Mouse (Mus musculus) intestine, embryonic 14.5 days (tissue): Measurements from ENCODE around the gene Hsd17b7. TPM values are rescaled to one million over a fixed set of nuclear protein-coding genes. Genes with fewer than 3 reads are reported as not detected.

Source experiments
- ATAC-seq: fragments of 200-750 bp; cut with Nextera tagmentation; replicated peaks from 2 replicates; pipeline ENCODE4 v1.8.0; 2017; ENCODE audit warnings: low read depth, moderate number of reproducible peaks, moderate TSS enrichment, moderate library complexity; ENCODE audit not compliant: low FRiP score, low TSS enrichment
- DNase-seq: peaks from one replicate; pipeline ENCODE4 v3.0.0-alpha.2; 2018; ENCODE audit warnings: low spot score
- H3K27ac ChIP-seq: fragments of 300-500 bp; sonication (generic); 2 replicates; pipeline ENCODE4 v1.5.1; 2014; ENCODE audit warnings: low read depth, mild to moderate bottlenecking, control low read depth
- H3K27me3 ChIP-seq: fragments of 300-500 bp; sonication (generic); replicated peaks from 2 replicates; pipeline ENCODE4 v1.6.1; 2014; ENCODE audit warnings: low read length, control low read depth; ENCODE audit not compliant: control insufficient read depth, insufficient read depth
- H3K36me3 ChIP-seq: fragments of 300-500 bp; sonication (generic); 2 replicates; pipeline ENCODE4 v1.6.1; 2014; ENCODE audit warnings: low read length, control low read depth; ENCODE audit not compliant: control insufficient read depth, insufficient read depth
- H3K4me1 ChIP-seq: fragments of 300-500 bp; sonication (generic); replicated peaks from 2 replicates; pipeline ENCODE4 v1.6.1; 2014; ENCODE audit warnings: low read length, control low read depth, mixed read lengths; ENCODE audit not compliant: control insufficient read depth, insufficient read depth
- H3K4me2 ChIP-seq: fragments of 300-500 bp; sonication (generic); 2 replicates; pipeline ENCODE4 v1.6.1; 2014; ENCODE audit warnings: low read length
- H3K4me3 ChIP-seq: fragments of 300-500 bp; sonication (generic); 2 replicates; pipeline ENCODE4 v1.5.1; 2014; ENCODE audit warnings: low read depth, low read length, control low read depth, mixed read lengths
- H3K9ac ChIP-seq: fragments of 300-500 bp; sonication (generic); 2 replicates; pipeline ENCODE4 v1.6.1; 2014; ENCODE audit warnings: mild to moderate bottlenecking, low read length
- H3K9me3 ChIP-seq: fragments of 300-500 bp; sonication (generic); 2 replicates; pipeline ENCODE4 v1.6.1; 2016; ENCODE audit warnings: low read length, control low read depth; ENCODE audit not compliant: control insufficient read depth
- WGBS: fragments of 180-500 bp; shearing (Covaris S2); extraction: QIAGEN DNeasy Blood & Tissue Kit; methylation state at CpG from one replicate; pipeline ENCODE4 v1.1.7; 2014; 5-methylcytosine and 5-hydroxymethylcytosine counted together
- polyA plus RNA-seq: library from polyadenylated mRNA; unstranded; fragments of >200 nt; fragmentation: Nextera tagmentation; extraction: Ambion mirVana; gene quantifications from 2 replicates; pipeline ENCODE4 v1.2.1, GENCODE M21; 2014

Hsd17b7 gene
- polyA plus RNA-seq, 1 experiment from 2014 or later, result 21.6 TPM

DNA sequence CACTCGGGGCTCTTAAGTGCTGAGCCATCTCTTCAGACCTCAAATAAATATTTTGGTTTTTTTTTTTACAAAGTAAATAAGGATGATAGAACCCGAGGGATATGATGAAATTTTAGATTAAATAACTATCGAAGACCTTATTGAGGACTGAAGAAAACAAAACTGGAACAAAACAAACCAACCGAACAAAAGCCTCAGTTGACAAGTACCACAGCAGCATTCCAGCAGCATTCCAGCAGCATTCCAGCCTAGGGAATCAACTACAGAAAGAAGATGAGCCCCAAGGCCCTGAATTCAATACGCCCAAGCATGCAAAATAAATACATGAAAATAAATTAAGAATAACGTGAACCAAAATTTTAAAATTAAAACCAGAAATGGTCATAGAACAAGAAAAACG, 19.1 kb downstream of the Hsd17b7 start:
- Histone ChIP-seq H3K9me3 (no peaks in the 10 kb centered on the region), H3K27me3 (no peaks in the 10 kb centered on the region), H3K9ac (no peak overlapping the region), H3K27ac (no peak overlapping the region), H3K4me1 (no peaks in the 10 kb centered on the region), H3K4me2 (no peak overlapping the region), H3K36me3 (peaks cover 33% of the 10 kb centered on the region), H3K4me3 (no peak overlapping the region)
- no peak for DNase-seq
- 64% methylated on average over 7 of the region's 7 CpGs for WGBS
- no peak for ATAC-seq

DNA sequence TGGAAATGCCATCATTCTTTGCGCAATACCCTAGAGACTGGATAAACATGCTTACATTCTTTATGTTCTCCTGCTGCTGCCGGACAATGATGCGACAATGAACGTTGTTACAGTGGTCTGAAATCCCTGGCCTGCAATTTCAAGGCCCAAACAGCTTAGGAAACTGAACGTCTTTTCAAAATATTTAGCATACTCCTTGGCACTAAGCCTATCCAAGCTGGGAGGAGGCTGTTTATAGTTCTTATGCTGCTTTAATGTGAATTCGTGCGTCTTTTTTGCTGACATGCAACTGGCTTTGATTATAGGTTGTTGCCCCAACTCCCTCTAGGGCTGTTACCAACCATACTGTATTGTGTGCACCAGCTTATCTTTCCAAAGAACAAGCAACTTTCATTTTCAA, 20.2 kb downstream of the Hsd17b7 start:
- Histone ChIP-seq H3K27me3 (no peaks in the 10 kb centered on the region), H3K4me3 (no peak overlapping the region), H3K36me3 (peaks cover 25% of the 10 kb centered on the region), H3K27ac (no peak overlapping the region), H3K4me1 (no peaks in the 10 kb centered on the region), H3K9ac (no peak overlapping the region), H3K9me3 (no peaks in the 10 kb centered on the region), H3K4me2 (no peak overlapping the region)
- 58% methylated on average over 7 of the region's 7 CpGs for WGBS
- ATAC-seq (no peak), DNase-seq (no peak)

- DNase-seq, result no peak
- Histone ChIP-seq H3K36me3 (peaks cover 23% of the 10 kb centered on the region), H3K27ac (no peak overlapping the region), H3K9ac (no peak overlapping the region), H3K27me3 (no peaks in the 10 kb centered on the region), H3K4me2 (no peak overlapping the region), H3K4me1 (no peaks in the 10 kb centered on the region), H3K4me3 (no peak overlapping the region), H3K9me3 (no peaks in the 10 kb centered on the region)
- ATAC-seq, result no peak
- 65% methylated on average over 7 of the region's 7 CpGs for WGBS
Measured at GRCm38 (mm10) chr1:169948280-169948679, 20.8 kb downstream of the Hsd17b7 start.

- ATAC-seq, result no peak
- Histone ChIP-seq H3K36me3 (peaks cover 17% of the 10 kb centered on the region), H3K4me2 (no peak overlapping the region), H3K27ac (no peak overlapping the region), H3K4me1 (no peaks in the 10 kb centered on the region), H3K27me3 (no peaks in the 10 kb centered on the region), H3K9me3 (no peaks in the 10 kb centered on the region), H3K9ac (no peak overlapping the region), H3K4me3 (no peak overlapping the region)
- DNase-seq, result no peak
- 72% methylated on average over 6 of the region's 6 CpGs for WGBS
Measured at GRCm38 (mm10) chr1:169947654-169948053, 21.4 kb downstream of the Hsd17b7 start.

DNA sequence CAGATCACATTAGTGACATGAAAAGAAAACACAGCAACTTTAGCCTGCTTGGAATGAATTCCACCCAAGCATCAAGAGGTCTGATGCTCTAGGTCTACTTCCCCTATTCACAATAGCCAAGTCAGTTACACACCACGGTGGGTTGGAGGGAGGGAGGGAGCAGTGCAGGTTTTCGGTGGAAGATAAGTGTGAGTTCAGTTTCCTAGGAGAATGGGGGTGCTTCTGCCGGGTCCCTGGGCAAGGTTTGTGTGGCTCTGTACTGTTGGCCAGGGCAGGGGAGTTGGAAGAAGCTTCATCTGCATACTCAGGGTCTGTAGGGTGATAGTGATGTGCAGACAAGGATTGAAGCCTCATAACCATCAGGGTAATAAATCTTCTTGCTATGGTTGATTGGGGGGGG, 23.0 kb downstream of the Hsd17b7 start:
- ATAC-seq (no peak), DNase-seq (no peak)
- H3K36me3 ChIP-seq, result peaks cover 4% of the 10 kb centered on the region; the same call in 1 of the 2 replicates
- H3K4me2 ChIP-seq, result no peak overlapping the region
- no peaks in the 10 kb centered on the region for H3K27me3 ChIP-seq
- H3K4me1 ChIP-seq, result no peaks in the 10 kb centered on the region
- WGBS, result 63% methylated on average over 3 of the region's 3 CpGs
- no peak overlapping the region for H3K27ac ChIP-seq
- H3K4me3 ChIP-seq, result no peak overlapping the region
- no peak overlapping the region for H3K9ac ChIP-seq
- no peaks in the 10 kb centered on the region for H3K9me3 ChIP-seq

GRCm38 (mm10) chr1:169939345-169939744, 29.7 kb downstream of the Hsd17b7 start:
- Histone ChIP-seq H3K9ac (no peak overlapping the region), H3K4me2 (no peak overlapping the region), H3K36me3 (no peaks in the 10 kb centered on the region), H3K9me3 (no peaks in the 10 kb centered on the region), H3K4me3 (no peak overlapping the region), H3K4me1 (no peaks in the 10 kb centered on the region), H3K27me3 (no peaks in the 10 kb centered on the region), H3K27ac (no peak overlapping the region)
- WGBS, result 9% methylated on average over 2 of the region's 2 CpGs
- ATAC-seq, result no peak
- peak; percentile 66 for DNase-seq

DNA sequence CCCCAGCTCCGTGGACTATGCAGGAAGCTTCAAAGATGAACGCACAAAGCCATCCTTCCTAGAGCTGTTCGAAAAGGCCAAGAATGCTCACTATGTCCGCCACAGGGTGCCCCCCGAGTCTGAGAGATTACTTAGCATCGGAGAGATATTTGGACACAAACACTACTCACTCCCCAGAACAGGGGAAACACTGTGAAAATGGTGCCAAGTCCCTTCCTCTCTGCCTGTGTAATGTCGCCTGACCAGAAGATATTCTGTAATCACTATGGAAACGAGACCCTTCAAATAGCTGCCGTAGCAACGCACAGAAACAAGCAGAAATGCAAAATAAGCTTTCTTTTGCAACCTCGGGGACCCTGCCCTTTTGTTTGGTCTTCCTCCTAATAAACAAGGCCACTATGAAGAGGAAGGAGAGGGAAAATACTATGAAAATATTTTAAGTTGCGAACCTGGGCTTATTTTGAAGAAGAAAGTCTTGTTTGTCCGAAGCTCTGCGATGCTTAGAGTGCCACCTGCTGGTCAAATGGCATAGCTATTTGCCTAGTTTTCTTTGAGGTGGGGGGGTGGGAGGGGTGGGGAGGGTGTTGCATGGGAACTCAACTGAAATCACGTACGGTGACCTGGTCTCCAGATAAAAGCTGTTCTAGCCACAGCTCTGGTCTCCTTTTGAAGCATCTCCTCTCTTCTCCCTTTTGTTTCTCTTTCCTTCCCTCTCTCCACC, 34.9 kb downstream of the Hsd17b7 start:
- ATAC-seq (no peak), DNase-seq (peak; percentile 64)
- H3K36me3 ChIP-seq, result no peaks in the 10 kb centered on the region
- 51% methylated on average over 16 of the region's 16 CpGs for WGBS
- H3K27me3 ChIP-seq, result no peaks in the 10 kb centered on the region
- H3K4me1 ChIP-seq, result no peaks in the 10 kb centered on the region
- no peak overlapping the region for H3K9ac ChIP-seq
- no peaks in the 10 kb centered on the region for H3K9me3 ChIP-seq
- 0 out of 2 replicates have a peak overlapping the region, but pooled peaks have one; percentile 16 for H3K4me2 ChIP-seq
- H3K27ac ChIP-seq, result no peak overlapping the region
- no peak overlapping the region for H3K4me3 ChIP-seq

DNA sequence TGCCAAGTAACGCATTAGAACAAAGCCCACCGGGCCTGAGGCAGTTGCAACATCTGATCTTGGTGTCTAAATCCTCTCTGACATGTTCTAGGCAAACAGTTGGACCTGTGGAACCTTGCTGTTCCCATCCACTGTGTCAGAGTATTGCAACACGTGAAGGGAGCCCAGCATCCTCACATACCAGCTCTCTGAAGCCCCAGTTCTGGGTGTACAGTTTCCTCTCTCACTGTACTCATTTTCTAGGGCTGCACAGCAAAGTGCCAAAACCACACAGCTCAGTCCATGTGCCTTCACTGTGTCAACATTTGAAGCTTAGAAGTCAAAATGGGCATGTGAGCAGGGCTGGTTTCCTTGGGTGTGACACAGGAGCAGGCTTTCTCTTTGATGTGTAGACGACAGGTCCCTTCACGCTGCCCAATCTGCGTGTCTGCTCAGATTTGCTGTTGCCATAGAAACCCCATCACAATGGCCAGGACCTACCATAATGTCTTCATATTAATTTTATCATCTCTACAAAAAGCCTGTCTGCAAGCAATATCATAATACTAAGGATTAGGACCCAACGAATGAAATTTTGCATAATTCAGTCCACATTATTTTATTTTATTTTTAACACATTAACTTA, 36.8 kb downstream of the Hsd17b7 start:
- ATAC-seq, result no peak
- WGBS, result 78% methylated on average over 7 of the region's 7 CpGs
- Histone ChIP-seq H3K27me3 (no peaks in the 10 kb centered on the region), H3K9me3 (no peaks in the 10 kb centered on the region), H3K9ac (no peak overlapping the region), H3K27ac (no peak overlapping the region), H3K4me2 (no peak overlapping the region), H3K36me3 (no peaks in the 10 kb centered on the region), H3K4me1 (no peaks in the 10 kb centered on the region), H3K4me3 (no peak overlapping the region)
- no peak for DNase-seq

GRCm38 (mm10) chr1:169931698-169932097, 37.3 kb downstream of the Hsd17b7 start:
- Histone ChIP-seq H3K4me1 (no peaks in the 10 kb centered on the region), H3K4me3 (no peak overlapping the region), H3K27ac (no peak overlapping the region), H3K9me3 (no peaks in the 10 kb centered on the region), H3K9ac (no peak overlapping the region), H3K27me3 (no peaks in the 10 kb centered on the region), H3K4me2 (no peak overlapping the region), H3K36me3 (no peaks in the 10 kb centered on the region)
- WGBS, result 84% methylated on average over 7 of the region's 7 CpGs
- DNase-seq, result no peak
- no peak for ATAC-seq
